Mouse (Mus musculus): ENCODE measurements around the gene Umps.

- TF ChIP-seq CTCF (conservative IDR thresholded peaks at IDR 0.05; ENCODE audit: insufficient read depth, insufficient read length, low read depth, low read length) (no peak), POLR2A (IDR thresholded peaks at IDR 0.05; ENCODE audit: low read depth, low read length) (no peak)
These were observed 830 bp downstream of the Umps start for GRCm38 (mm10) chr16:33965878-33966537.
